31 mouse cellular contexts compared by ENCODE assay signal in genomic region chr2:77938317-77938716, GRCm38 (mm10).
"Had no signal": no experiment of that assay in that cellular context is flagged by ENCODE, and none has a peak within 500 bp of the region (broad histone marks: within the 10 kb centered on the region; RNA-seq: fewer than 3 reads in every experiment).

No protein-coding gene starts in this region.

- H3K9me3 ChIP-seq: limb, embryonic 10.5 days; limb, embryonic 12.5 days; limb, embryonic 13.5 days; limb, embryonic 15.5 days; liver, embryonic 12.5 days; liver, embryonic 13.5 days; liver, embryonic 15.5 days; lung, embryonic 15.5 days; midbrain, embryonic 10.5 days; midbrain, embryonic 12.5 days; midbrain, embryonic 13.5 days; neural tube, embryonic 12.5 days had no signal

- H3K9ac ChIP-seq: limb, embryonic 12.5 days; limb, embryonic 13.5 days; limb, embryonic 15.5 days; liver, embryonic 12.5 days; liver, embryonic 13.5 days; liver, embryonic 14.5 days; liver, embryonic 15.5 days; liver, postnatal 0 days; lung, embryonic 14.5 days; lung, embryonic 15.5 days; midbrain, embryonic 12.5 days; midbrain, embryonic 13.5 days; neural tube, embryonic 12.5 days had no signal

- H3K4me3 ChIP-seq: left cerebral cortex, adult 2 months; limb, embryonic 10.5 days; limb, embryonic 12.5 days; limb, embryonic 13.5 days; limb, embryonic 15.5 days; liver, embryonic 12.5 days; liver, embryonic 13.5 days; liver, embryonic 15.5 days; lung, embryonic 15.5 days; midbrain, embryonic 10.5 days; midbrain, embryonic 12.5 days; midbrain, embryonic 13.5 days; myocyte; neural tube, embryonic 12.5 days had no signal

- H3K27ac ChIP-seq: left cerebral cortex, adult 2 months; limb, embryonic 10.5 days; limb, embryonic 12.5 days; limb, embryonic 13.5 days; limb, embryonic 15.5 days; liver, embryonic 12.5 days; liver, embryonic 13.5 days; liver, embryonic 14.5 days; liver, embryonic 15.5 days; lung, embryonic 15.5 days; macrophage; midbrain, embryonic 10.5 days; midbrain, embryonic 12.5 days; midbrain, embryonic 13.5 days; neural tube, embryonic 12.5 days had no signal

- H3K4me1 ChIP-seq: limb, embryonic 10.5 days; limb, embryonic 12.5 days; limb, embryonic 13.5 days; limb, embryonic 15.5 days; liver, embryonic 12.5 days; liver, embryonic 15.5 days; lung, embryonic 15.5 days; midbrain, embryonic 10.5 days; midbrain, embryonic 13.5 days; neural tube, embryonic 12.5 days had no signal

- ATAC-seq: liver, embryonic 12.5 days; liver, postnatal 0 days; lung, postnatal 0 days; midbrain, embryonic 13.5 days; midbrain, embryonic 16.5 days had no signal

- H3K4me2 ChIP-seq: limb, embryonic 12.5 days; limb, embryonic 13.5 days; limb, embryonic 15.5 days; liver, embryonic 11.5 days; liver, embryonic 12.5 days; liver, embryonic 13.5 days; liver, embryonic 15.5 days; lung, embryonic 14.5 days; lung, embryonic 15.5 days; midbrain, embryonic 11.5 days; midbrain, embryonic 12.5 days; midbrain, embryonic 13.5 days; neural tube, embryonic 12.5 days had no signal

- DNase-seq: left cerebral cortex, postnatal 4 days; liver; liver, embryonic 13.5 days; liver, postnatal 0 days; lung, adult 18-20 months; lung, adult 2 months; lung, embryonic 14.5 days; lung, postnatal 10 days; lung, postnatal 14 days; lung, postnatal 36 days; lung, postnatal 4 days; midbrain, embryonic 14.5 days had no signal

- H3K27me3 ChIP-seq: limb, embryonic 12.5 days; limb, embryonic 13.5 days; limb, embryonic 15.5 days; liver, embryonic 12.5 days; liver, embryonic 13.5 days; liver, embryonic 15.5 days; lung, embryonic 15.5 days; midbrain, embryonic 12.5 days; midbrain, embryonic 13.5 days; neural tube, embryonic 12.5 days had no signal
